Mouse (Mus musculus) neural tube, embryonic 12.5 days (tissue): ENCODE data around the gene Tysnd1. TPM values are rescaled to one million over a fixed set of nuclear protein-coding genes. Genes with fewer than 3 reads are reported as not detected.

Experiments
- ATAC-seq: fragments of 200-750 bp; cut with Nextera tagmentation; 2 replicates; pipeline ENCODE4 v1.8.0; 2017; ENCODE audit warnings: low read depth, mild to moderate bottlenecking, moderate TSS enrichment, moderate library complexity; ENCODE audit not compliant: low FRiP score
- H3K27ac ChIP-seq: fragments of 300-500 bp; sonication (generic); 2 replicates; pipeline ENCODE4 v1.5.1; 2016
- H3K27me3 ChIP-seq: fragments of 300-500 bp; sonication (generic); replicated peaks from 2 replicates; pipeline ENCODE4 v1.6.1; 2016; ENCODE audit warnings: mild to moderate bottlenecking
- H3K36me3 ChIP-seq: fragments of 300-500 bp; sonication (generic); 2 replicates; pipeline ENCODE4 v1.6.1; 2016; ENCODE audit warnings: mild to moderate bottlenecking
- H3K4me1 ChIP-seq: fragments of 300-500 bp; sonication (generic); 2 replicates; pipeline ENCODE4 v1.6.1; 2016
- H3K4me2 ChIP-seq: fragments of 300-500 bp; sonication (generic); replicated peaks from 2 replicates; pipeline ENCODE4 v1.6.1; 2016; ENCODE audit warnings: mild to moderate bottlenecking
- H3K4me3 ChIP-seq: fragments of 300-500 bp; sonication (generic); 2 replicates; pipeline ENCODE4 v1.5.1; 2016
- H3K9ac ChIP-seq: fragments of 300-500 bp; sonication (generic); 2 replicates; pipeline ENCODE4 v1.6.1; 2016; ENCODE audit warnings: mild to moderate bottlenecking
- H3K9me3 ChIP-seq: fragments of 300-500 bp; sonication (generic); 2 replicates; pipeline ENCODE4 v1.6.1; 2016; ENCODE audit warnings: mild to moderate bottlenecking
- WGBS: fragments of 180-500 bp; shearing (Covaris S2); methylation state at CpG from one replicate; pipeline ENCODE4 v1.1.7; 2016; 5-methylcytosine and 5-hydroxymethylcytosine counted together
- polyA plus RNA-seq: library from polyadenylated mRNA; unstranded; fragments of >200 nt; fragmentation: Nextera tagmentation; extraction: Ambion mirVana; gene quantifications from 2 replicates; pipeline ENCODE4 v1.2.1, GENCODE M21; 2016

Tysnd1 gene
- polyA plus RNA-seq, 1 experiment from 2014 or later = 38.6 TPM

- H3K36me3 ChIP-seq = peaks cover 29% of the 10 kb centered on the region
- ATAC-seq = no peak
- peak overlapping the region; percentile 75 for H3K9ac ChIP-seq
- H3K9me3 ChIP-seq = no peaks in the 10 kb centered on the region
- H3K4me3 ChIP-seq = peak overlapping the region; percentile 73
- H3K27ac ChIP-seq = no peak overlapping the region
- peak overlapping the region; percentile 100 for H3K4me2 ChIP-seq
- WGBS = 14% methylated on average over 19 of the region's 19 CpGs
- H3K4me1 ChIP-seq = peaks cover 17% of the 10 kb centered on the region
- H3K27me3 ChIP-seq = no peaks in the 10 kb centered on the region
Observed at GRCm38 (mm10) chr10:61696560-61696823, 1.2 kb downstream of the Tysnd1 start.

- Histone ChIP-seq H3K9me3 (no peaks in the 10 kb centered on the region), H3K27me3 (no peaks in the 10 kb centered on the region), H3K27ac (no peak overlapping the region), H3K4me3 (peak overlapping the region; percentile 73; the same call in 1 of the 2 replicates), H3K4me2 (peak overlapping the region; percentile 100), H3K9ac (peak overlapping the region; percentile 75; the same call in 1 of the 2 replicates), H3K4me1 (peaks cover 17% of the 10 kb centered on the region), H3K36me3 (peaks cover 30% of the 10 kb centered on the region)
- WGBS = 86% methylated on average over 2 of the region's 2 CpGs
- ATAC-seq = no peak
Observed at GRCm38 (mm10) chr10:61697028-61697427, 1.7 kb downstream of the Tysnd1 start.

- H3K4me2 ChIP-seq = no peak overlapping the region
- H3K27me3 ChIP-seq = no peaks in the 10 kb centered on the region
- no peak overlapping the region for H3K27ac ChIP-seq
- H3K4me1 ChIP-seq = no peaks in the 10 kb centered on the region
- ATAC-seq = no peak
- H3K9me3 ChIP-seq = no peaks in the 10 kb centered on the region
- H3K4me3 ChIP-seq = no peak overlapping the region
- WGBS = 83% methylated on average over 4 of the region's 4 CpGs
- no peak overlapping the region for H3K9ac ChIP-seq
- peaks cover 27% of the 10 kb centered on the region for H3K36me3 ChIP-seq
Observed at GRCm38 (mm10) chr10:61704663-61705062, 9.3 kb downstream of the Tysnd1 start.

- Histone ChIP-seq H3K4me2 (no peak overlapping the region), H3K9ac (no peak overlapping the region), H3K27me3 (no peaks in the 10 kb centered on the region), H3K4me1 (no peaks in the 10 kb centered on the region), H3K4me3 (no peak overlapping the region), H3K9me3 (no peaks in the 10 kb centered on the region), H3K27ac (no peak overlapping the region), H3K36me3 (peaks cover 22% of the 10 kb centered on the region)
- 77% methylated on average over 6 of the region's 6 CpGs for WGBS
- no peak for ATAC-seq
Observed at GRCm38 (mm10) chr10:61706412-61707375, 11.4 kb downstream of the Tysnd1 start.

- ATAC-seq = no peak
Observed at GRCm38 (mm10) chr10:61713601-61714000, 18.3 kb downstream of the Tysnd1 start.

GRCm38 (mm10) chr10:61714146-61714545 lies 18.8 kb downstream of the Tysnd1 start:
- H3K36me3 ChIP-seq = no peaks in the 10 kb centered on the region
- 0 out of 2 replicates have a peak, but pooled peaks cover 3% of the 10 kb centered on the region for H3K27me3 ChIP-seq
- no peak overlapping the region for H3K4me2 ChIP-seq
- H3K27ac ChIP-seq = no peak overlapping the region
- 89% methylated on average over 4 of the region's 4 CpGs for WGBS
- no peaks in the 10 kb centered on the region for H3K9me3 ChIP-seq
- H3K9ac ChIP-seq = no peak overlapping the region
- no peak for ATAC-seq
- H3K4me1 ChIP-seq = peaks cover 15% of the 10 kb centered on the region
- H3K4me3 ChIP-seq = no peak overlapping the region

More at GRCm38 (mm10) chr10:61713601-61714000, 18.3 kb downstream of the Tysnd1 start:
- Histone ChIP-seq H3K36me3 (no peaks in the 10 kb centered on the region), H3K4me1 (peaks cover 15% of the 10 kb centered on the region), H3K27me3 (0 out of 2 replicates have a peak, but pooled peaks cover 3% of the 10 kb centered on the region), H3K27ac (no peak overlapping the region), H3K4me2 (no peak overlapping the region), H3K9me3 (no peaks in the 10 kb centered on the region), H3K4me3 (no peak overlapping the region), H3K9ac (no peak overlapping the region)
- 66% methylated on average over 3 of the region's 3 CpGs for WGBS

GRCm38 (mm10) chr10:61714771-61715461 lies 19.6 kb downstream of the Tysnd1 start, which contains the start of gene Aifm2:
Gene Aifm2, plus strand, starts transcription at chr10:61715263.
- ATAC-seq = peak; percentile 82
- H3K27me3 ChIP-seq = 0 out of 2 replicates have a peak, but pooled peaks cover 3% of the 10 kb centered on the region
- H3K4me1 ChIP-seq = peaks cover 15% of the 10 kb centered on the region

GRCm38 (mm10) chr10:61715462-61715837 lies 20.1 kb downstream of the Tysnd1 start:
- H3K4me2 ChIP-seq = peak overlapping the region; percentile 87
- H3K4me3 ChIP-seq = peak overlapping the region; percentile 51
- no peaks in the 10 kb centered on the region for H3K36me3 ChIP-seq
- H3K4me1 ChIP-seq = peaks cover 15% of the 10 kb centered on the region
- 0 out of 2 replicates have a peak, but pooled peaks cover 3% of the 10 kb centered on the region for H3K27me3 ChIP-seq
- ATAC-seq = peak; percentile 56; the same call in 1 of the 2 replicates
- H3K9me3 ChIP-seq = no peaks in the 10 kb centered on the region
- no peak overlapping the region for H3K27ac ChIP-seq
- peak overlapping the region; percentile 60 for H3K9ac ChIP-seq
- WGBS = 2% methylated on average over 11 of the region's 11 CpGs

More at GRCm38 (mm10) chr10:61714771-61715461, 19.6 kb downstream of the Tysnd1 start, which contains the start of gene Aifm2:
- no peaks in the 10 kb centered on the region for H3K9me3 ChIP-seq
- no peaks in the 10 kb centered on the region for H3K36me3 ChIP-seq
- H3K4me2 ChIP-seq = peak within 1 kb of the TSS; percentile 87
- no peak within 1 kb of the TSS for H3K27ac ChIP-seq
- 12% methylated on average over 34 of the region's 36 CpGs for WGBS
- peak within 1 kb of the TSS; percentile 51 for H3K4me3 ChIP-seq
- H3K9ac ChIP-seq = peak within 1 kb of the TSS; percentile 60

GRCm38 (mm10) chr10:61715996-61716864 lies 20.9 kb downstream of the Tysnd1 start:
- 76% methylated on average over 7 of the region's 7 CpGs for WGBS
- H3K4me1 ChIP-seq = peaks cover 15% of the 10 kb centered on the region
- peak overlapping the region; percentile 87 for H3K4me2 ChIP-seq
- H3K27ac ChIP-seq = no peak overlapping the region
- no peak overlapping the region for H3K9ac ChIP-seq
- H3K9me3 ChIP-seq = no peaks in the 10 kb centered on the region
- no peak overlapping the region for H3K4me3 ChIP-seq
- H3K27me3 ChIP-seq = 0 out of 2 replicates have a peak, but pooled peaks cover 4% of the 10 kb centered on the region
- no peak for ATAC-seq
- H3K36me3 ChIP-seq = no peaks in the 10 kb centered on the region

- ATAC-seq = no peak
- Histone ChIP-seq H3K27me3 (0 out of 2 replicates have a peak, but pooled peaks cover 7% of the 10 kb centered on the region), H3K4me2 (no peak overlapping the region), H3K4me1 (peaks cover 15% of the 10 kb centered on the region), H3K36me3 (no peaks in the 10 kb centered on the region), H3K9me3 (no peaks in the 10 kb centered on the region), H3K27ac (no peak overlapping the region), H3K9ac (no peak overlapping the region), H3K4me3 (no peak overlapping the region)
- 90% methylated on average over 12 of the region's 12 CpGs for WGBS
Observed at GRCm38 (mm10) chr10:61717406-61718296, 22.3 kb downstream of the Tysnd1 start.

GRCm38 (mm10) chr10:61720331-61720730 lies 25.0 kb downstream of the Tysnd1 start:
- ATAC-seq = no peak
- Histone ChIP-seq H3K4me1 (peaks cover 8% of the 10 kb centered on the region), H3K27me3 (0 out of 2 replicates have a peak, but pooled peaks cover 7% of the 10 kb centered on the region), H3K4me3 (no peak overlapping the region), H3K9me3 (no peaks in the 10 kb centered on the region), H3K36me3 (no peaks in the 10 kb centered on the region), H3K9ac (no peak overlapping the region), H3K4me2 (no peak overlapping the region), H3K27ac (no peak overlapping the region)
- 87% methylated on average over 7 of the region's 7 CpGs for WGBS
